Mouse (Mus musculus): ENCODE data around the gene Letm1.

Letm1 gene

DNA sequence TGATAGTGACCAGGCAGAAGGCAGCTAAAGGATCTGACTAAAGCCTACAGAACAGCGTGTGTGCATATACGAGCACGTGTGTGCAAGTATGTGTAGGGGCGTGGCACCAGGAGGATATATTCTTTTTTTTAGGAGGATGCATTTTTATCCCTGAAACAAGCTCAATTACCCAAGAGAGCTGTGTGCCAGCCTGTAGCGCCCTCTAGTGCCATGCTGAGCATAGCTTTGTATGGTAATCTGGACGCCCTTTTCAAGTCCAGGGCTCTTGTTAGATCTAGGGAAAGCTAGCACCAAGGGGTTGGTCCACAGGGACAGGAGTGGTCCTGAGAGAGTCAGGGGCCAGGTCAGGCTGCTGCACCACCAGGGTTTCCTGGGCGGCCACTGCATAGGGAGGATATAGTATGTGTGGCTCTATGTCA, 44.7 kb downstream of the Letm1 start:
- DNase-seq = no peak

DNA sequence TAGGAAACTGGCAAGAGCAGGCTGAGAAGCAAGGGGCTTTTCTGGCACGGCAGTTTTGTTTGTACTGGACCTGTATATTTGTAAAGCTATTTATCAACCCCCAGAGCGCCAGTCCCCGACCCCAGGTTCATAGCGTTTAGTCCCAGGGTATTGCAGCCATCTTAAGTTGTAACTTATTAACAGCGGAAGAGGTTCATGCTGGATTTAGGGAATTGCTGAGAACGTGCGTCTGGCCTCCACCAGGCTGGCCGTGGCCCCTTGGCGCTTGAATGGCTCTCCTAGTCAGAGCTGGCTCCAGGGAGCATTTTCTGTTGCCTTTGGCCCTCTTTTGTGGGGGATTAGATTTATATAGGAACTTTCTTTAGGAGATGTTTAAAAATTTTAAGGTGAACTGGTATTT, 46.4 kb downstream of the Letm1 start:
- no peak for DNase-seq

DNA sequence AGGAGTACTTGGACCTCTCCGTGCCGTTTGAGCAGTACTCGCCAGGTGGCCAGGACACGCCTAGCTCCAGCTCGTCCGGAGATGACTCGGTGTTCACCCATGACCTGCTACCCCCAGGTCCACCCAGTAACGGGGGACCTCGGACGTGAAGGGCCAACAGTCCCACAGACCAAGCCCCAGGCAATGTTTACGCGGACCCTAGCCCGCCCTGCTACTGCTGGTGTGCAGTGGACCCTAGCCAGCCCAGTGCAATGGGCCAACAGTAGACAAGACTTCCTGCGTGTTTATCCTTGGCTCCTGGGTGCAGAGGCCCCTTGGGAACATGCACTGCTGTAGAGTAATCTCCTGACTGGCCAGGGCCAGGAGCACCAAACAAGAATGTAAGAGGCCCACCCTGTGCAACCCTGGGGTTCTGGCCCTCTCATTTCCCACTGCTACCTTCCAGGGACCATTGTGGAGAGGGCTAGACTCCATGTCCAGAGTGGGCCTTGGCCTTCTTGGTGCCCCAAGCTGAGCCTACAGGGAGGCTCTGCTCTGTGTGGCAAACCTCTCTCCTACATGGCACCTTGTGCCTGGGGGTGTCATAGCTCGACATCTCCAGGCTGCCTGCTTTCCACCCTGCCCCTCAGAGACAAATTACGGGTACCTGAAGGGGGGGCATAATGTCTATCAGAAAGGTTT, 47.1 kb downstream of the Letm1 start:
- peak; percentile 79 for DNase-seq

DNA sequence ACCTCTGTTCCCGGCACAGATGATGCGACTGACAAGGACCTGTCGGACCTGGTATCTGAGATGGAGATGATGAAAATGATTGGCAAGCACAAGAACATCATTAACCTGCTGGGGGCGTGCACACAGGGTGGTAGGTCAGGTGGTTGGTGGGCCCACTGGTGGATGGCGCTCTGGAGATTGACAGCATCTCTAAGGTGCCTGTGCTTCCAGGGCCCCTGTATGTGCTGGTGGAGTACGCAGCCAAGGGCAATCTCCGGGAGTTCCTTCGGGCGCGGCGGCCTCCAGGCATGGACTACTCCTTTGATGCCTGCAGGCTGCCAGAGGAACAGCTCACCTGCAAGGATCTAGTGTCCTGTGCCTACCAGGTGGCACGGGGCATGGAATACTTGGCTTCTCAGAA, 48.8 kb downstream of the Letm1 start:
- no peak for DNase-seq

DNA sequence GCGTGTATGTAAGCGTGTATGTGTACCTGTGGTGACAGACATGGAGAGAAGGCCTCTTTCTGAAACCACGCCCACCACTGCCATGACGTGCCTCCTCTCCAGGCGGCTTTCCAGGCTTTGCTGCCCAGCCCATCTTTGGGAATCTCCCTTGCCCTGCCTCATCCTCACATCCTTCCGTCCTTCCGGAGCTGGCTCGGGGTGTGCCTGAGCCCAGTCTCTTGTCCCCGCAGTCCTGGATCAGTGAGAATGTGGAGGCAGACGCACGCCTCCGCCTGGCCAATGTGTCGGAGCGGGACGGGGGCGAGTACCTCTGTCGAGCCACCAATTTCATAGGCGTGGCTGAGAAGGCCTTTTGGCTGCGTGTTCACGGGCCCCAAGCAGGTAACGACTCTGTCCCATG, 51.6 kb downstream of the Letm1 start:
- no peak for DNase-seq

DNA sequence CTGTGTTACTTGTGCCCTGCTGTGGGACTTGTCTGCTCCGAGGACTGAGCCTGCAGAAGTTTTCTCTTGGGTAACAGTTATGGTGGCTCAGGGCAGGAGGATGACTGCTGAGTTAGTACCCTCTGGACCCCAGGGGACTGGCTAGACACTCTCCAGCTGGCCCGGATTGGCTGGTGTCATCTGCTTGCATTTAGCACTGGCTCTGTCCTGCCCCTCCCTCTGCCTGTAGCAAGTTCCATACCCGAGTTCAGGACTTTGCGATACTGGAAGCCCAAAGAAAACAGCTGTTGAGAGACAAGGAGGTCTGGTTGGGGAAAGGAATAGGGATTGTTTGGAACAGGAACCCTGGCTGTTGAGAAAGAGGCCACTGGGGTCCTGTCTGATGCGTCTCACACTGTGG, 52.1 kb downstream of the Letm1 start:
- no peak for DNase-seq

DNA sequence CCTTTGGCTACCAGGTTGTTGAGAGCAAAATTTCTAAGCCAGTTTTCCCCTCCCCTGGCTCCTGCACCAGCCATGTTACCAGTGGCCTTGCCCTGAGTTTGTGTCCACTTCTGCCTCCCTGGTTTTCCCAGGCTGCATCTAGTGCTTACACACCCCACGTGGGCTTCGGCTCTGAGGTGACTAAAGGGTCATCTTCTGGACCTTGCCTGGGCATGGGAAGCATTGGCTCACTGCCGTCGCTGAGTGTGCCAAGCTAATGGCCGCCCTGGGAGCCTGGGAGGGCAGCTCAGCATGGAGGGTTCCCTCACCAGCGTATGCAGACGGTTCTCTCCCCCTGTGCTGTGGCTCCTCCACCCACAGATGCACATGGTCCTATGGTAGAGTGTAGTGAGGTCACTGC, 53.8 kb downstream of the Letm1 start:
- peak; percentile 88 for DNase-seq

DNA sequence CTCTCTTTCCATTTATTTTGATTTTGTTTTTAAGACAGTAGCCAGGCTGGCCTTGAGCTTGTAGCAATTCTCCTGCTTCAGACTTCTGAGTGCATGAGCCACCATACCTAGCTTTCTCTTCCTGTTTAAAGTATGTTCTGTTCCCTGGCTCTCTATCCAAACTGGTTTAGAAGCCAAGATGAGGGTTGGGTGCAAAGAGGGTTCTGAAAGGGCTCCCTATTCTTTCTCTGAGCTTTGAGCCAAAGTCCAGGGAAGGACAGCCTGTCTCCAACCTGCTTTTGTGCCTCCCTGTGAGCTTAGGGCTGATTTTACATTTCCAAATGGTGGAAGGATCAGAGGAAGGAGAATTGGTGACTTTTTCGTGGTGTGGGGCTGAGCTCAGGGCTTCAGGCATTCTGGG, 55.7 kb downstream of the Letm1 start:
- no peak for DNase-seq

DNA sequence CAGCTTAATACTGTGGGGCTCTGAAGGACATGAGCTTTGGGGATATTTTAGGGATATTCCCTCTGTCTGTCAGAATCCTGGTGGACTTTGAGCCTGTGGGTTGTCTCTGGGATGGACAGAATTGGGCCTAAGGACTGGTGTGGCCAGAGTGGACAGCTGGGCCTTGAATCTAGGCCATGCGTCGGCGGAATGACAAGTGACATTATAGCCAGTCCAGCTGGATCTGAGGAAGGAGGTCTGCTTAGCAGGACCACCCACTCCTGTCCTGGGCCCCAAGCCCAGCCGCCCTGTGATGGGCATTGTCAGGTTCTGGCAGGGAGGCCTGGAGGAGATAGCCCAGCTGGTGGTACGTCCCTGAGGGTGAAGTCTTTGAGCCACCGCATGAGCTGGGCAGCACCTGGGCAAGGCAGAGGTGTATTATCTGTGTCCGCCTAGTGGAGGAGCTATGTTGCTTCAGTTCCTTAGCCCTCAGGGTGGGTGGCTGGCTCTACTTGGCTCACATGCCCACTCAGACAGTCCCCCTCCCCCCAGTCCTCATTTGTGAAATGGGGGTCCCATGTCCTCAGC, 56.5 kb downstream of the Letm1 start:
- no peak for DNase-seq

DNA sequence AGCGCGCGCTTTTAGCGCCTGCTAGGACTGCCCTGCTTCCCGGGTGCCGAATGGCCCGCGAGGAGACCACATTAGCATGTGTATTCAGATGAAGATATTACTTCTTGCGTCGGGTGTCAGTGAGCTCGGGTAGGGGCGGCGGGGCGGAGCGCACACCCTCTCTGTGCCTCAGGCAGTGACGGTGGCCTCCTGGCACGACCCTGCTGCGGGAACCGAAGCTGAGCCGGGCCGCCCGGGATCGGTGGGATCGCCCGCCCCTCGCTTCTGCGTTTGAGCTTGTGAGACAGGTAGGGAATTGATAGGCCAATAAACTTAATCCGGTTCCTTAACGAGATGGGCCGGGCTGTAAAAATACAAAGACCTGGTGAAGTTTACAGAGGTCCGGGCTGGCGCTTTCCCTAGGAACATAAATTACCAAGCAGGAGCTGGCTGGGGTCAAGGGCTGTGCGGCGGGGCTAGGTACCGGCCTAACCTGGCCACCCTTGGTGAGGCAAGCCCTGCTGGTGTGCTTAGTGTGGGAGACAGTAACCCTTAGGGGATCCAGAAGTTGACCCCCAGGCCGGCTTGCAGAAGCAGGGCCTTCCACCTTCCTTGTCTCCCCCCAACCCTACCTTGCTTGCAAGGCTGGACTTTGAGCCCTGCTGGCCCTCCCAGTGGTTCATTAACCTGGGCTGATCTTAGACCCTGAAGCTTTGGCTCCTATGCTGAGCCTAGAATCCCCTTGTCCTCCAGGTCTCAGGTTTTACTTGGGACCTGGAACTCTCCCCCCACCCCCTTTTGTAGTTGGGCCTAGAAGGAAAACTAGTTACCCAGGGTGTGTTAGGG, 58.8 kb downstream of the Letm1 start:
- peak; percentile 86 for DNase-seq

DNA sequence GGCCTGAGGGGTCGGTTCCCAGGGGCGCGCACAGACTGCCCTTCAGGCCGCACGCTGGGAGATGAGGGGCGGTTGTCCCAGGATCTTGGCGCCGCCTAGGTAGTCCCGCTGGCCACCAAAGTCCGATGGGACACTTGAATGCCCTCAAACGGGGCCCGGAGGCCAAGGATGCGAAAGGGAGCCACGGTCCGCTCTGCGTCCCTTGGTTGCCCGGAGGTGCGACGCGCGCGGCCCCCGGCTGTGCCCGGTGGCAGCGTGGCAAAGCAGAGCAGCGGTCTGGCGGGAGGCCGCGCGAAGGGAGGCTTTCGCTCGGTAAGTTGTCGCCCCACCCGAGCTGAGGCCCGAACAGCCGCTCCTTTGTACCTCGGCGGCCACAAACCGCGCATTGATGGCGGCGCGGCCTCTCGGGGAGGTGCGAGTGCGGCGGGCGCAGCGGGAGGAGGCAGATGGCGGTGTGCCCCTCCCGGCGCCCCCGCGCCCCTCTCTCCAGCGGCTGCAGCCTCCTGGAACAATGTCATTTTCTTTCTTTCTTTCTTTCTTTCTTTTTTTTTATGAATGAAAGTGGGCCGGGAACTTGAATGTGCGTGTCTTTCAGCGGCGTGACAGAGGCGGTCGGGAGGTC, 59.5 kb downstream of the Letm1 start:
- DNase-seq = no peak

DNA sequence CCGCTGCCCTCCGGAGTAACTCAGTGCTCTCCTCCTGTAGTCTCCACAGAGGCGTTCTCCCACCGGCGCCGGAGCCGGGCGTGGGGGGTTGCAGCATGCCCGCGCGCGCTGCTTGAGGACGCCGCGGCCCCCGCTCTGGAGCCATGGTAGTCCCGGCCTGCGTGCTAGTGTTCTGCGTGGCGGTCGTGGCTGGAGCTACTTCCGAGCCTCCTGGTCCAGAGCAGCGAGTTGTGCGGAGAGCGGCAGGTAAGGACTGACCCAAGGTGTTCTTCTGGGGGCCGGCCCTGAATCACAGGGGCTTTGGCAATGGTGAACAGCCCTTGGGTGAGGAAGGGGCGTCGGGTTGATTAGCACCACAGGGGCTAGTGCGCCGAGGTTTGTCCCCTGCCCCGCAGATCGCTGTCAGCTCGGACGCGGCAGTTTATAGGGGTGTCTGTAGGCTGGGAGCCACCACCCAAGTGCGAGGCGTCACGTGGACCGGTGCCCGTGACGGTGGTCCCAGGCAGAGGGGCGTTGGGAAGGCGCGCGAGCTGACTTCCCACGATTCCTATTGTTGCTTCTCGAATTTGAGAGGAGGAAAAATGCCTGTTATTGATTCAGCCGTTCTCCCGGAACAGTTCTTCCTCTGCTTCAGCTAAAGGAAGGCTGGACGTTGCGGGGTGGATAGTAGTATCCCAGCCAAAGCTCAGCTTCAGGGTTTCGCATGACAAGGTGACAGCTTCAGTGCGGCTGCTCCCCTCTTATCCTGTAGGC, 60.2 kb downstream of the Letm1 start:
- DNase-seq = no peak

DNA sequence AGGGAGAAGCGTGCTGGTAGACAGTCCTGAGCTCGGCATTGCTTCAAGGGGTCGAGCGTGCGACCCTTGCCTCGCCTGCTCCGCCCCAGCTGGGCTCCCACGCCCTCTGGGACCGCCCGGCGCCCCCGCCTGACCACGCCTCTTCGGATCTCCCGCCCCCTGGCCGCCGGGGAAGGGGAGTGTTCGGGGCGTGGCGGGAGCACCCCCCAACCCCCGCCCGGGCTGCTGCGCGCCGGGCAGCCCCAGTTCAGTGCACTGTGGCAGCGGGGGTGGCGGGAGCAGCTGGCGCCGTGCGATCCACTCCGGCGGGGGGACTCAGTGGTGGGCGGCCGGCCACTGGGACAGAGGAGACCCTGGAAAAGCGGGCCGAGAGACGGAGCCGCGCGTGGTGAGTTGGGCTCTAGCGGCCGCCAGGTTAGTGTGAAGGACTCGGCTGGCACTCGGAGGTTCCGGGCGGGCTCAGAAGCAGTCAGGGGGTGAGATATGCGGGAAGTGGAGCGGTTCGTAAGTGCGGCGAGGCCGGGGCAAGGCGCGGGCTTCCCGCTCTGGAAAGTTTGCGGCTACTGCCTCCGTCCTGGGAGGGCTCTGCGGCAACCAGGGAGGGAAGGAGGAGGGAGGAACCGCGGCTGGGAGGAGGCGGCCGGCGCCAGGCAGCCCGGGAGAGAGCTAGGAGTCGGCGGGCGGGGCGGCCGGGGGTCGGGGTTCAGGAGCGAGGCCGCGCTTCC, 60.9 kb downstream of the Letm1 start, which contains the start of gene Fgfr3:
Gene Fgfr3, plus strand, starts transcription at position 134 of the 725 bp plus-strand sequence.
- DNase-seq = peak; percentile 64

DNA sequence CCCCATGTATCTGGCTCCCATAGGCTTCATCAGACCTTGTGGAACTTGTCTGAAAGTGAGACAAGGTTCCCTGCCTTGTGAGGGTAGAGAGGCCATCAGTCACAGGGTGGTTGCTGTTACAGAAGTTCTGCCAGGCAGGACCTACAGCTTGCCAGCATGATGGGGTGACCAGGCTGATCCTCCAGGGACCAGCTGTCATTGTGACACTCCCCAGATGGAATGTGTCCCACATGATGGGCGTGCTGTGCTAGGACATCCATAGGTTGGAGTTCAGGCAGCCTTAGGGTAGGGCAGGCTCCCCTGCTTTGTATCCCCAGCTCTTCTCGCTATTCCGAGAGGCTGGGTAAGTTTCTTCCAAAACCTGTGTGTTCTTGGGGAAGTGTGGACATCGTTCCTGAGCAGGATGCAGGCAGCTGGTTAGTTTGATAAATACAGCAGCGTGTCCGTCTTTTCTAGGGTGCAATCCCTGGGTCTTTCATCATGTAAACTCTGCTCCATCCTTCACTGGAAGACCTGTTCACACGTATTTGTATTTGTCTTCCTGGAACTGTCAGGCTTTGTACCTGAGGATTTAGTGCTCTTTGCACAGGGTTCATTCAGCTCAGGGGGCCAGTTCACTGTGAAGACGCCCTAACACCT, 61.6 kb downstream of the Letm1 start:
- DNase-seq = no peak

DNA sequence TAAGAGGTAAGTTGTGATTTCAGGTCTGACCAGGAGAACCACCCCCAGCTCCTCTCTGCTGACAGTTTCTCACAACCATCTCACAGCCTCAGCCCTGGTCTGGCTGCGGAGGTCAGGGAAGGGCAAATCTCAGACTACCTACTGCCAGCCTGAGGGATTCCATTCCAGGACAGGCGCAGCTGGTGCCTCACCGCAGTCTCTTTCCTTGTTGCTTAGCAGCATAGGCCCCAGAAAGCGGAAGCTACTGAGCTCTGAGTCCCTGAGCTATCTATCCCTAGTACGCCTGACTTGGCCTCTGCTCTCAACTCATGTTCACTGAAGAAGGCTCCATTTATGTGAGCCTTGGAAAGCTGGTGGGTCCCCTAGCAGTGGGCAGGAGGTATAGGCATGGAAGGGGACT, 64.2 kb downstream of the Letm1 start:
- no peak for DNase-seq

DNA sequence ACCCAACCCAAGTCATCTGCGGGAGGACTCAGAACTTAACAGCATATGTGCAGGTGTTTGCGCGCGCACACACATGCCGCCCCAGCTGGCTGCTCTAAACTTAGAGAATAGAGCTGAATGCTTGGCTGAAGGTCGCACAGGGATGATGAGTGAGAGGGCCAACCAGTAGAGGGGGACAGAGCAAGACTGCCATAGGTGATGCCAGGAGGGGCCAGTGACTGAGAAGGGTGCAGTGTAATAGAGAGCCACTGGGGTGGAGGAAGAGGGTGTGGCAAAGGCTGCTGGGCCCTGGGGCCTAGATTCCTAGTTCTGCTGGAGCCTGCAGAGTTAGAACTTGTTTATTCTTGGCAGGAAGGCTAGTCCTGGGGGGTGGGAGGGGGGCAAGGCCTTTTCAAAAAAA, 66.2 kb downstream of the Letm1 start:
- no peak for DNase-seq

DNA sequence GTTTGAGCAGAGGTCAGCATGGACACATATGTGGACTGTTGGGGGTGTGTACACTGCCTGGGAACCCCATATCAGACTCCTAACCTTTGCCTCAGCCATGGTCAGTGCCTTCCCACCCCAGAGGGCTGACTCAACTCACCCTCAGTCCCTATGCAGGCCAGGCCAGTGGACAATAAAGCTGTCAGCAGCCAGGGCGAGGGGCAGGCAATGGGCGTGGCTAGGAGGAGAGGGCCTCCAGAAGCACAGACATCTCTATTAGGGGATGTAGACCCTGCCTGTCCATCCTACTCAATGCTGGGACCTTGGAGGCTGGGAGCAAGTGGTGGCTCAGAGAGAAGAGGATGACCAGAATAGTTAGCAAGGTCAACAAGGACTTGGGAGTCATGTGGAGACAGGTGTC, 67.4 kb downstream of the Letm1 start:
- no peak for DNase-seq

DNA sequence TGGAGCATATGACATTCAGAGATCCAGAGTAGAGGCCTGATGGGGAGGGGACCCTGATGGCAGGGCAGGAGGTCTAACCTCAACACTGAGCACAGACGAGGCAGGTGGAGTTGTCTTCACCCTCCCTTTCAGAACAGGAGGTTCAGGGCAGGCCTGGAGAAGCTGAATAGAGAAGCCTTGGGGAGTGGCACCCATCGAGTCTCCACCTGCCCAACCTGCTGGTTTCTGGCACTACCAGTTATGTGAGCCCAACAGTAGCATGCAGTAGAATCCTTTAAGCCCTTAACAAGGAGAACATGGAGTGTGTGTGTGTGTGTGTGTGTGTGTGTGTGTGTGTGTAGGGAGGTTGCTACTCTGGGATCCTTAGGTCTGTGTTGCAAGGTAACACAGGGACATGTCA, 70.1 kb downstream of the Letm1 start:
- no peak for DNase-seq

DNA sequence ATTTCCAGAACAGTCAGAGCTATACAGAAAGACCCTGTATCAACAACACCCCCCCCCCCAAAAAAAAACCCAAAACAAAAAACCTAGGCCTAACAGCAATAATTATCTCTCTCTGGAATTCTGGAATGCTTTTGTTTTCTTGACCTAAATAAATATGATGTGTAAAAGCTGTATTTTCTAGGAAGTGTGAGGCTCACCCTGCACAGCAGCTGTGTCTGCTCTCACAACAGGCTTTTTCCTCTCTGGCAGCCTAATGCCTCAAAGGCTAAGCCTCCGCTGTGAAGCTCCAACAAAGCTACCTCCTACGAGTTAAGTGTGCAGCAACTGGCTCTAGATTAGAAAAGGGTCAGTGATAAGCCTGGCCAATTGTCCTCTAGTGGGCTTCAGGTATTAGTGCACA, 73.6 kb downstream of the Letm1 start:
- DNase-seq = no peak

DNA sequence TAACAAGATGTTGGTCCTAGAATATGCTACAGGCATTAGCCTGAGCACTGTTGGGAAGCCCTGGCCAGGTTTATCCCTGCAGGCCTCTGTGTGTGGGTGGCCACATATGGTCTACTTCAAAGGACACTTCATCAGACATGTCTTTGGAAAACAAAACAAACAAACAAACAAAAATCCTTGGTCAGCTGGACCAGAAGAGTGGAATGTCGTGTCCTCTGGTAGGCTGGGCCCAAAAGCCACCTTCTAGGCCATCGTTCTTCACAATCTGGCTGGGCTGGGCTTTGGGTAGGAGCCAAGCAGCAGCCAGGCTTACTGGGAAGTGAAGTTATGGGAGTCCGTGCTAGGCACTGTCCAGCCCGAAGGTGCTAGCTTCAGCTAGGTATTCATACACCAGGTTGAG, 75.5 kb downstream of the Letm1 start:
- peak; percentile 38 for DNase-seq

DNA sequence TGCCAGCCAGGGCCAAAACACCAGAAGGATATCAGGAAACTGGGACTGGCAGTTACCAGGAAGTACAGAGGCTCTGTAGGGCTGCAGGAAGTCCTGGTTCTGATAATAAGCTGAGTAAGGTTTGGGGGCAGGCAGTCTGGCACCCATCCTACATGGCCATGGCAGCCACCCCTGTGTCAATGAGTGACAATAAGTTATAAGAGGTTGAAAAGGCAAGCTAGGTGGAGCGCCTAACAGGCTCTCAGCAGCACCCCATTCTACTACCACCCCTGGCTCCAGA, 76.3 kb downstream of the Letm1 start:
- DNase-seq = no peak

Measured in kidney, adult 11 months (tissue).